Mouse (Mus musculus) hematopoietic stem cell, adult 5-6 weeks (primary cell): ENCODE measurements around the gene Scd4. TPM values are rescaled to one million over a fixed set of nuclear protein-coding genes. Genes with fewer than 3 reads are reported as not detected.

Experiments
- ATAC-seq, 2 experiments: fragments of 125-278 bp in 1 of 2; replicated peaks in 1 of 2; 2 replicates each; pipeline ENCODE4 v1.8.0; 2016 to 2017; ENCODE audit warnings: inconsistent platforms in 2 of 2, mild to moderate bottlenecking in 2 of 2, moderate number of reproducible peaks in 2 of 2, low read depth in 1 of 2, moderate TSS enrichment in 1 of 2; ENCODE audit not compliant: low FRiP score in 2 of 2, poor library complexity in 2 of 2, severe bottlenecking in 2 of 2, insufficient read depth in 1 of 2, low TSS enrichment in 1 of 2
- total RNA-seq: library from RNA; stranded (forward); fragments of 172-1452, 232-1000 nt; gene quantifications from 2 replicates; pipeline ENCODE4 v1.2.3, GENCODE M21; 2017

Scd4 gene
- total RNA-seq: 0.05 and 0.31 TPM in 2 replicates

GRCm38 (mm10) chr19:44332833-44333623 lies at the start of gene Scd4:
Gene Scd4, plus strand, starts transcription at chr19:44333092.
- ATAC-seq: no peak

- ATAC-seq: no peak
These were observed 49.5 kb upstream of the Scd4 start for GRCm38 (mm10) chr19:44283157-44284024.

GRCm38 (mm10) chr19:44284025-44284695 lies 48.7 kb upstream of the Scd4 start:
- ATAC-seq: peak; percentile 88 to 93

- ATAC-seq: peak in 1 of 2 experiments; percentile 1; a peak in 1 of 4 replicates
These were observed 48.2 kb upstream of the Scd4 start for GRCm38 (mm10) chr19:44284723-44285122.

- no peak for ATAC-seq
These were observed 47.3 kb upstream of the Scd4 start for GRCm38 (mm10) chr19:44285554-44285953.

- ATAC-seq: no peak
These were observed 46.8 kb upstream of the Scd4 start for GRCm38 (mm10) chr19:44286109-44286508.

GRCm38 (mm10) chr19:44287415-44288110 lies 45.3 kb upstream of the Scd4 start:
- ATAC-seq: no peak

GRCm38 (mm10) chr19:44292083-44292482 lies 40.8 kb upstream of the Scd4 start:
- ATAC-seq: no peak

GRCm38 (mm10) chr19:44292483-44292882 lies 40.4 kb upstream of the Scd4 start:
- no peak for ATAC-seq

GRCm38 (mm10) chr19:44292941-44293768 lies 39.7 kb upstream of the Scd4 start, which contains the start of gene Scd2:
Gene Scd2, plus strand, starts transcription at chr19:44293674.
- peak; percentile 8 to 23 for ATAC-seq

- ATAC-seq: peak; percentile 79 to 86
These were observed 38.9 kb upstream of the Scd4 start for GRCm38 (mm10) chr19:44293769-44294551.

- peak; percentile 63 to 73 for ATAC-seq
These were observed 38.3 kb upstream of the Scd4 start for GRCm38 (mm10) chr19:44294588-44295041.

GRCm38 (mm10) chr19:44295251-44295650 lies 37.6 kb upstream of the Scd4 start:
- ATAC-seq: no peak

- ATAC-seq: peak; percentile 40 to 59; a peak in 3 of 4 replicates
These were observed 37.2 kb upstream of the Scd4 start for GRCm38 (mm10) chr19:44295741-44296140.

- no peak for ATAC-seq
These were observed 36.7 kb upstream of the Scd4 start for GRCm38 (mm10) chr19:44296186-44296585.
